Mouse (Mus musculus): ENCODE data around the gene Arfip1.

- TF ChIP-seq CTCF (IDR thresholded peaks at IDR 0.05; ENCODE audit: control insufficient read depth, insufficient read depth, insufficient read length) (no peak), MYOG (IDR thresholded peaks at IDR 0.05; ENCODE audit: control insufficient read depth, extremely low read depth, insufficient read length) (no peak), MYOD1 (IDR thresholded peaks at IDR 0.05; ENCODE audit: control insufficient read depth, insufficient read length, low read depth) (no peak)
Measured at GRCm38 (mm10) chr3:84500491-84500890, 81.9 kb downstream of the Arfip1 start.

Data from C2C12 (cell line).